Mouse (Mus musculus): Measurements from ENCODE around the gene Efcab11. TPM values are rescaled to one million over a fixed set of nuclear protein-coding genes. Genes with fewer than 3 reads are reported as not detected.

The Efcab11 gene
- total RNA-seq (2012; rRNA removed) (2.5 and 3.6 TPM in 2 replicates), polyA plus RNA-seq (2012; ENCODE audit: insufficient read depth in 1 of 2, insufficient read length in 2 of 2, low read depth in 1 of 2, low replicate concordance in 2 of 2, missing spikeins in 1 of 2) (1 to 10 TPM in 1 of 2 experiments, not detected in 1; 3.5 TPM)

- Histone ChIP-seq H3K9me3 (replicated peaks; ENCODE audit: insufficient read depth, low read length) (no peaks in the 10 kb centered on the region), H3K4me1 (ENCODE audit: control insufficient read depth in 1 of 2, insufficient read depth in 2 of 2, low read length in 2 of 2) (peaks cover 5 to 10% of the 10 kb centered on the region in 2 experiments), H3K27me3 (ENCODE audit: control insufficient read depth in 1 of 2, insufficient read depth in 2 of 2, low read length in 2 of 2) (no peaks in the 10 kb centered on the region), H3K27ac (ENCODE audit: control insufficient read depth, low read depth, low read length) (peak within 1 kb of the TSS; percentile 87), H3K36me3 (ENCODE audit: control insufficient read depth in 1 of 2, insufficient read depth in 2 of 2, low read length in 2 of 2) (peaks cover 0 to 7% of the 10 kb centered on the region in 2 experiments; a peak in 2 of 4 replicates), H3K9ac (ENCODE audit: control insufficient read depth, low read depth, low read length, poor library complexity, severe bottlenecking) (peak within 1 kb of the TSS; percentile 84), H3K79me2 (ENCODE audit: control insufficient read depth, insufficient read depth, low read length, poor library complexity) (peaks cover 5% of the 10 kb centered on the region), H3K4me3 (ENCODE audit: control insufficient read depth in 1 of 2, insufficient read depth in 1 of 2, low read depth in 2 of 2, low read length in 2 of 2) (peak within 1 kb of the TSS; percentile 85 to 92)
- TF ChIP-seq RCOR1 (IDR thresholded peaks at IDR 0.05; ENCODE audit: low read depth, low read length) (no peak), TCF12 (IDR thresholded peaks at IDR 0.05; ENCODE audit: low read depth, low read length) (peak; percentile 75), TBP (IDR thresholded peaks at IDR 0.05; ENCODE audit: low read depth, low read length) (peak; percentile 89), HCFC1 (IDR thresholded peaks at IDR 0.05; ENCODE audit: low read depth, low read length) (peak; percentile 84), ELF1 (IDR thresholded peaks at IDR 0.05; ENCODE audit: low read depth, low read length) (peak; percentile 94), CHD1 (IDR thresholded peaks at IDR 0.05; ENCODE audit: low read depth, low read length) (no peak), POLR2A (IDR thresholded peaks at IDR 0.05; ENCODE audit: control insufficient read depth in 1 of 2, insufficient read depth in 1 of 2, low read depth in 1 of 2, low read length in 2 of 2, poor library complexity in 1 of 2) (peak; percentile 80 to 98), ZMIZ1 (IDR thresholded peaks at IDR 0.05; ENCODE audit: low read depth, low read length) (peak; percentile 74; the same call in 1 of the 2 replicates), NRF1 (IDR thresholded peaks at IDR 0.05; ENCODE audit: insufficient read depth, low read depth, low read length, poor library complexity, severe bottlenecking) (peak; percentile 86), GATA1 (IDR thresholded peaks at IDR 0.05; ENCODE audit: low read depth, low read length) (peak; percentile 66), MXI1 (IDR thresholded peaks at IDR 0.05; ENCODE audit: low read depth, low read length) (peak; percentile 87), SIN3A (IDR thresholded peaks at IDR 0.05; ENCODE audit: low read length) (peak; percentile 95), MAX (IDR thresholded peaks at IDR 0.05; ENCODE audit: low read length) (peak; percentile 85), NELFE (IDR thresholded peaks at IDR 0.05; ENCODE audit: low read depth, low read length) (peak; percentile 81), MAZ (IDR thresholded peaks at IDR 0.05; ENCODE audit: low read depth, low read length) (peak; percentile 75), E2F4 (IDR thresholded peaks at IDR 0.05; ENCODE audit: borderline replicate concordance, low read depth, low read length) (0 out of 2 replicates have a peak, but pooled peaks have one; percentile 52), EP300 (IDR thresholded peaks at IDR 0.05; ENCODE audit: low read depth in 1 of 2, low read length in 2 of 2) (peak in 1 of 2 experiments; percentile 23; a peak in 1 of 4 replicates), KAT2A (conservative IDR thresholded peaks at IDR 0.05; ENCODE audit: low read depth, low read length) (peak; percentile 58), CTCF (IDR thresholded peaks at IDR 0.05 in 2 of 3, conservative IDR thresholded peaks at IDR 0.05 in 1 of 3; ENCODE audit: control insufficient read depth in 1 of 3, insufficient read depth in 1 of 3, low read depth in 2 of 3, low read length in 3 of 3, poor library complexity in 1 of 3, severe bottlenecking in 1 of 3) (no peak), RAD21 (IDR thresholded peaks at IDR 0.05; ENCODE audit: low read depth, low read length) (no peak), MYC (IDR thresholded peaks at IDR 0.05; ENCODE audit: low read depth, low read length) (peak; percentile 76), MEF2A (IDR thresholded peaks at IDR 0.05; ENCODE audit: extremely low read depth, insufficient replicate concordance, low read depth, low read length, poor library complexity, severe bottlenecking) (no peak), ETS1 (IDR thresholded peaks at IDR 0.05; ENCODE audit: low read depth, low read length) (peak; percentile 55), UBTF (IDR thresholded peaks at IDR 0.05; ENCODE audit: borderline replicate concordance, insufficient read depth, low read depth, low read length) (0 out of 2 replicates have a peak, but pooled peaks have one; percentile 37)
- DNase-seq (ENCODE audit: low read depth, low spot score), result peak; percentile 94
These were observed at the start of gene Efcab11, which contains the start of gene Tdp1 for GRCm38 (mm10) chr12:99884269-99885261. Efcab11 (minus strand) TSS chr12:99884439. Tdp1 (plus strand) TSS chr12:99884517.
